21 mouse cellular contexts compared by ENCODE assay signal in the genomic region with DNA sequence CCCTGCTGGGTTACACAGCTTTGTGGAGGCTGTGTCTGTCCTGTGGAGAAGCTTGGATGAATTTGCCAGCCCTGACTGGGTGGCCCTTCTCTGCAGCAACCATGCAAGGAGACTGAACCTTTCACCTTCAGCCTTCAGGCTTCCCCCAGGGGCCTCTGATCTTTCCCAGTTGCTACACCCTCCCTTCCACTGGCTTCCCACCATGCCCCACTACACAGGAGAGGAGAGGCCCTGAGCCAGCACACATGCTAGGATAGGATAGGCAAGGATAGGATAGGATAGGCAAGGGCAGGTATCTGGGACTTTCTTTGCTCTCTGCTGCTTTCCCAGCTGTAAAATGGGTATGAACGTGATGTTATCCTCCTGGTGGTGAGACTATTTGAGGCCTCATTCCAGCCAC.
DNase-seq lines count a peak whose midpoint lies in the region; ATAC-seq and TF ChIP-seq lines count a peak whose summit lies in the region.
"Had no signal": no experiment of that assay in that cellular context is flagged by ENCODE, and none has a peak within 500 bp of the region (broad histone marks: within the 10 kb centered on the region; RNA-seq: fewer than 3 reads in every experiment).

No protein-coding gene starts in this region.

- POLR2A ChIA-PET in Patski (lab: Charles Lee), result no interaction called here

- H3K27ac ChIP-seq in kidney, embryonic 14.5 days (ENCODE audit: low read depth, low read length), result no peak overlapping the region
- no peak overlapping the region for H3K27ac ChIP-seq in kidney, adult 2 months (ENCODE audit: insufficient read depth, low read depth, low read length)
- no peak overlapping the region for H3K27ac ChIP-seq in kidney, embryonic 15.5 days
- no peak overlapping the region for H3K27ac ChIP-seq in kidney, embryonic 16.5 days (ENCODE audit: low read length)

- CTCF ChIA-PET in Patski (lab: Charles Lee), result no interaction called here

- in situ Hi-C loops in Patski (cut with MboI; ENCODE audit: low pct_unique_long_range_greater_than_20kb), result no loop called here

- H3K27me3 ChIP-seq in kidney, embryonic 14.5 days (ENCODE audit: control insufficient read depth, insufficient read depth, low read length), result no peaks in the 10 kb centered on the region
- H3K27me3 ChIP-seq in kidney, adult 2 months (replicated peaks; ENCODE audit: control insufficient read depth, insufficient read depth, low read length), result no peaks in the 10 kb centered on the region
- no peaks in the 10 kb centered on the region for H3K27me3 ChIP-seq in kidney, embryonic 15.5 days
- no peaks in the 10 kb centered on the region for H3K27me3 ChIP-seq in kidney, embryonic 16.5 days (ENCODE audit: insufficient read depth, low read length)
- no peaks in the 10 kb centered on the region for H3K27me3 ChIP-seq in Patski

- H3K9ac ChIP-seq in kidney, embryonic 14.5 days (ENCODE audit: low read depth, low read length), result no peak overlapping the region
- no peak overlapping the region for H3K9ac ChIP-seq in kidney, embryonic 15.5 days
- no peak overlapping the region for H3K9ac ChIP-seq in kidney, embryonic 16.5 days (replicated peaks; ENCODE audit: low read length)

- no peaks in the 10 kb centered on the region for H3K36me3 ChIP-seq in kidney, embryonic 14.5 days (ENCODE audit: control insufficient read depth, insufficient read depth, low read length)
- no peaks in the 10 kb centered on the region for H3K36me3 ChIP-seq in kidney, adult 2 months (ENCODE audit: control insufficient read depth, insufficient read depth, low read length)
- H3K36me3 ChIP-seq in kidney, embryonic 15.5 days, result no peaks in the 10 kb centered on the region
- no peaks in the 10 kb centered on the region for H3K36me3 ChIP-seq in kidney, embryonic 16.5 days (ENCODE audit: insufficient read depth, low read length)
- H3K36me3 ChIP-seq: G1E had no signal

- no peak for DNase-seq in kidney, adult 2 months
- no peak for DNase-seq in kidney, adult 18-20 months
- no peak for DNase-seq in kidney, postnatal 4 days
- DNase-seq in Patski (ENCODE audit: low read depth, low spot score), result no peak
- DNase-seq in left cerebral cortex, adult 9 months (ENCODE audit: low spot score in 2 of 2), result no peak
- DNase-seq: adrenal gland, adult 2 months; adrenal gland, adult 8-10 months; adrenal gland, postnatal 10 days; adrenal gland, postnatal 14 days; adrenal gland, postnatal 25 days; adrenal gland, postnatal 36 days; B cell, adult 2 months; cerebellum, adult 11 months; cerebellum, adult 11-12 months; cerebellum, adult 18-20 months had no signal

- TF ChIP-seq POLR2A in kidney, adult 2 months (IDR thresholded peaks at IDR 0.05; ENCODE audit: low read depth, low read length), result no peak

- no peak overlapping the region for H3K4me2 ChIP-seq in kidney, embryonic 14.5 days (replicated peaks; ENCODE audit: low read depth, low read length)
- H3K4me2 ChIP-seq in kidney, embryonic 15.5 days, result no peak overlapping the region
- no peak overlapping the region for H3K4me2 ChIP-seq in kidney, embryonic 16.5 days (replicated peaks; ENCODE audit: low read depth, low read length)

- H3K4me3 ChIP-seq in kidney, embryonic 14.5 days (ENCODE audit: low read length), result no peak overlapping the region
- no peak overlapping the region for H3K4me3 ChIP-seq in kidney, adult 2 months (ENCODE audit: insufficient read depth, low read depth, low read length)
- no peak overlapping the region for H3K4me3 ChIP-seq in kidney, embryonic 15.5 days (replicated peaks)
- H3K4me3 ChIP-seq in kidney, embryonic 16.5 days (ENCODE audit: low read length), result no peak overlapping the region

- TF ChIP-seq CTCF in kidney, adult 2 months (conservative IDR thresholded peaks at IDR 0.05; ENCODE audit: insufficient read depth, insufficient read length, low read depth, low read length), result no peak
- TF ChIP-seq CTCF in Patski (IDR thresholded peaks at IDR 0.05), result no peak

- no peaks in the 10 kb centered on the region for H3K9me3 ChIP-seq in kidney, embryonic 14.5 days (ENCODE audit: control insufficient read depth, low read length)
- no peaks in the 10 kb centered on the region for H3K9me3 ChIP-seq in kidney, embryonic 15.5 days (replicated peaks)
- H3K9me3 ChIP-seq in kidney, embryonic 16.5 days (ENCODE audit: low read length), result no peaks in the 10 kb centered on the region
- H3K9me3 ChIP-seq: G1E had no signal

- 76% methylated on average over 1 of the region's 1 CpGs for WGBS in kidney, embryonic 14.5 days
- 93% methylated on average over 1 of the region's 1 CpGs for WGBS in kidney, adult 2 months
- WGBS in kidney, embryonic 15.5 days, result 95% methylated on average over 1 of the region's 1 CpGs
- WGBS in kidney, embryonic 16.5 days, result 77% methylated on average over 1 of the region's 1 CpGs

- ATAC-seq in kidney, embryonic 14.5 days (ENCODE audit: low FRiP score, low TSS enrichment), result peak; percentile 68
- ATAC-seq in kidney, embryonic 15.5 days (replicated peaks; ENCODE audit: low FRiP score), result 0 out of 2 replicates have a peak, but pooled peaks have one; percentile 66
- ATAC-seq in kidney, embryonic 16.5 days (ENCODE audit: low FRiP score, low TSS enrichment), result peak; percentile 70; the same call in 1 of the 2 replicates
- ATAC-seq in Patski, result peak; percentile 44
- ATAC-seq: activated CD4-positive, CD25-positive, alpha-beta regulatory T cell, adult 4 months; CD4-positive, CD25-positive, alpha-beta regulatory T cell, adult 4 months had no signal

- H3K4me1 ChIP-seq in kidney, embryonic 14.5 days (ENCODE audit: control insufficient read depth, insufficient read depth, low read length), result no peaks in the 10 kb centered on the region
- no peaks in the 10 kb centered on the region for H3K4me1 ChIP-seq in kidney, adult 2 months (ENCODE audit: control insufficient read depth, insufficient read depth, low read length)
- H3K4me1 ChIP-seq in kidney, embryonic 15.5 days, result 0 out of 2 replicates have a peak, but pooled peaks cover 3% of the 10 kb centered on the region
- H3K4me1 ChIP-seq in kidney, embryonic 16.5 days (ENCODE audit: insufficient read depth, low read length), result no peaks in the 10 kb centered on the region
